Mouse (Mus musculus): ENCODE results near the gene Mycbpap. TPM values are rescaled to one million over a fixed set of nuclear protein-coding genes. Genes with fewer than 3 reads are reported as not detected.

Mycbpap gene
- total and polyA plus RNA-seq, 3 experiments: 0.12 to 0.17 TPM; not detected in 1

- DNase-seq (ENCODE audit: low read depth, low spot score): no peak
- H3K9me3 ChIP-seq (replicated peaks; ENCODE audit: insufficient read depth, low read length): no peaks in the 10 kb centered on the region
- no peak overlapping the region for H3K27ac ChIP-seq (ENCODE audit: control insufficient read depth, low read depth, low read length)
- H3K4me3 ChIP-seq (ENCODE audit: control insufficient read depth in 1 of 2, insufficient read depth in 1 of 2, low read depth in 2 of 2, low read length in 2 of 2): no peak overlapping the region
- no peak overlapping the region for H3K9ac ChIP-seq (ENCODE audit: control insufficient read depth, low read depth, low read length, poor library complexity, severe bottlenecking)
- no peaks in the 10 kb centered on the region for H3K79me2 ChIP-seq (ENCODE audit: control insufficient read depth, insufficient read depth, low read length, poor library complexity)
- no peak for TF ChIP-seq BHLHE40 (IDR thresholded peaks at IDR 0.05; ENCODE audit: borderline replicate concordance, low read depth, low read length)
- TF ChIP-seq ETS1 (IDR thresholded peaks at IDR 0.05; ENCODE audit: low read depth, low read length): no peak
- no peak for TF ChIP-seq SIN3A (IDR thresholded peaks at IDR 0.05; ENCODE audit: low read length)
- no peak for TF ChIP-seq USF1 (IDR thresholded peaks at IDR 0.05; ENCODE audit: low read depth, low read length)
- no peak for TF ChIP-seq ZKSCAN1 (IDR thresholded peaks at IDR 0.05; ENCODE audit: low read depth, low read length)
- no peak for TF ChIP-seq ELF1 (IDR thresholded peaks at IDR 0.05; ENCODE audit: low read depth, low read length)
- TF ChIP-seq CTCF (IDR thresholded peaks at IDR 0.05 in 2 of 3, conservative IDR thresholded peaks at IDR 0.05 in 1 of 3; ENCODE audit: control insufficient read depth in 1 of 3, insufficient read depth in 1 of 3, low read depth in 2 of 3, low read length in 3 of 3, poor library complexity in 1 of 3, severe bottlenecking in 1 of 3): no peak
- TF ChIP-seq MAX (IDR thresholded peaks at IDR 0.05; ENCODE audit: low read length): no peak
- TF ChIP-seq UBTF (IDR thresholded peaks at IDR 0.05; ENCODE audit: borderline replicate concordance, insufficient read depth, low read depth, low read length): no peak
- no peak for TF ChIP-seq SMC3 (IDR thresholded peaks at IDR 0.05; ENCODE audit: low read depth, low read length)
- no peak for TF ChIP-seq KAT2A (conservative IDR thresholded peaks at IDR 0.05; ENCODE audit: low read depth, low read length)
- no peak for TF ChIP-seq E2F4 (IDR thresholded peaks at IDR 0.05; ENCODE audit: borderline replicate concordance, low read depth, low read length)
- no peaks in the 10 kb centered on the region for H3K4me1 ChIP-seq (ENCODE audit: control insufficient read depth in 1 of 2, insufficient read depth in 2 of 2, low read length in 2 of 2)
- no peaks in the 10 kb centered on the region for H3K27me3 ChIP-seq (ENCODE audit: control insufficient read depth in 1 of 2, insufficient read depth in 2 of 2, low read length in 2 of 2)
- H3K36me3 ChIP-seq (ENCODE audit: control insufficient read depth in 1 of 2, insufficient read depth in 2 of 2, low read length in 2 of 2): no peaks in the 10 kb centered on the region
Observed at GRCm38 (mm10) chr11:94563821-94564220, 42.3 kb upstream of the Mycbpap start.

- DNase-seq (ENCODE audit: low read depth, low spot score): no peak
- H3K36me3 ChIP-seq (ENCODE audit: control insufficient read depth in 1 of 2, insufficient read depth in 2 of 2, low read length in 2 of 2): no peaks in the 10 kb centered on the region
- H3K9me3 ChIP-seq (replicated peaks; ENCODE audit: insufficient read depth, low read length): no peaks in the 10 kb centered on the region
- TF ChIP-seq HCFC1 (IDR thresholded peaks at IDR 0.05; ENCODE audit: low read depth, low read length): no peak
- no peak for TF ChIP-seq MAZ (IDR thresholded peaks at IDR 0.05; ENCODE audit: low read depth, low read length)
- no peak for TF ChIP-seq USF1 (IDR thresholded peaks at IDR 0.05; ENCODE audit: low read depth, low read length)
- TF ChIP-seq MYB (IDR thresholded peaks at IDR 0.05; ENCODE audit: low read depth, low read length): no peak
- TF ChIP-seq CHD1 (IDR thresholded peaks at IDR 0.05; ENCODE audit: low read depth, low read length): no peak
- TF ChIP-seq ZC3H11A (IDR thresholded peaks at IDR 0.05; ENCODE audit: low read depth, low read length): no peak
- no peak for TF ChIP-seq ETS1 (IDR thresholded peaks at IDR 0.05; ENCODE audit: low read depth, low read length)
- TF ChIP-seq CHD2 (IDR thresholded peaks at IDR 0.05; ENCODE audit: low read length): no peak
- TF ChIP-seq POLR2AphosphoS2 (IDR thresholded peaks at IDR 0.05; ENCODE audit: low read length): no peak
- no peak for TF ChIP-seq NELFE (IDR thresholded peaks at IDR 0.05; ENCODE audit: low read depth, low read length)
- TF ChIP-seq MYC (IDR thresholded peaks at IDR 0.05; ENCODE audit: low read depth, low read length): no peak
- TF ChIP-seq ELF1 (IDR thresholded peaks at IDR 0.05; ENCODE audit: low read depth, low read length): no peak
- TF ChIP-seq GABPA (IDR thresholded peaks at IDR 0.05; ENCODE audit: low read depth, low read length): no peak
- no peak for TF ChIP-seq KAT2A (conservative IDR thresholded peaks at IDR 0.05; ENCODE audit: low read depth, low read length)
- no peak for TF ChIP-seq MAFK (IDR thresholded peaks at IDR 0.05; ENCODE audit: borderline replicate concordance, low read depth, low read length)
- no peak for TF ChIP-seq SMC3 (IDR thresholded peaks at IDR 0.05; ENCODE audit: low read depth, low read length)
- no peaks in the 10 kb centered on the region for H3K79me2 ChIP-seq (ENCODE audit: control insufficient read depth, insufficient read depth, low read length, poor library complexity)
- H3K27ac ChIP-seq (ENCODE audit: control insufficient read depth, low read depth, low read length): no peak overlapping the region
- H3K9ac ChIP-seq (ENCODE audit: control insufficient read depth, low read depth, low read length, poor library complexity, severe bottlenecking): no peak overlapping the region
- H3K4me1 ChIP-seq (ENCODE audit: control insufficient read depth in 1 of 2, insufficient read depth in 2 of 2, low read length in 2 of 2): no peaks in the 10 kb centered on the region
- no peak overlapping the region for H3K4me3 ChIP-seq (ENCODE audit: control insufficient read depth in 1 of 2, insufficient read depth in 1 of 2, low read depth in 2 of 2, low read length in 2 of 2)
- no peaks in the 10 kb centered on the region for H3K27me3 ChIP-seq (ENCODE audit: control insufficient read depth in 1 of 2, insufficient read depth in 2 of 2, low read length in 2 of 2)
Observed at GRCm38 (mm10) chr11:94563383-94563782, 41.8 kb upstream of the Mycbpap start.
